Mouse (Mus musculus) c-Kit-positive CD71-negative TER-119-negative erythroid progenitor cells, embryonic 14.5 days (primary cell): Measurements from ENCODE around the gene Ssbp4.

Experiments used
- DNase-seq: peaks from one replicate; pipeline ENCODE4 v3.0.0-alpha.2; 2013; ENCODE audit warnings: low read depth

Gene Ssbp4

GRCm38 (mm10) chr8:70606780-70607602, 1.7 kb downstream of the Ssbp4 start:
- no peak for DNase-seq

GRCm38 (mm10) chr8:70605871-70606779, 2.5 kb downstream of the Ssbp4 start:
- DNase-seq = no peak

GRCm38 (mm10) chr8:70604558-70604957, 4.1 kb downstream of the Ssbp4 start:
- DNase-seq = no peak

- no peak for DNase-seq
Observed at GRCm38 (mm10) chr8:70602139-70602811, 6.4 kb downstream of the Ssbp4 start.

GRCm38 (mm10) chr8:70601271-70601649, 7.4 kb downstream of the Ssbp4 start:
- no peak for DNase-seq

GRCm38 (mm10) chr8:70600473-70601270, 8.0 kb downstream of the Ssbp4 start:
- DNase-seq = no peak

GRCm38 (mm10) chr8:70599507-70600290, 9.0 kb downstream of the Ssbp4 start:
- DNase-seq = no peak

GRCm38 (mm10) chr8:70598722-70599121, 9.9 kb downstream of the Ssbp4 start:
- DNase-seq = no peak

- DNase-seq = no peak
Observed at GRCm38 (mm10) chr8:70598283-70598682, 10.4 kb downstream of the Ssbp4 start.

GRCm38 (mm10) chr8:70597417-70598272, 11.0 kb downstream of the Ssbp4 start:
- DNase-seq = no peak

- DNase-seq = no peak
Observed at GRCm38 (mm10) chr8:70596775-70597416, 11.8 kb downstream of the Ssbp4 start.

- DNase-seq = no peak
Observed at GRCm38 (mm10) chr8:70596216-70596615, 12.5 kb downstream of the Ssbp4 start.

GRCm38 (mm10) chr8:70595811-70596210, 12.9 kb downstream of the Ssbp4 start:
- no peak for DNase-seq

GRCm38 (mm10) chr8:70594621-70595564, 13.8 kb downstream of the Ssbp4 start:
- no peak for DNase-seq

- peak; percentile 95 for DNase-seq
Observed at GRCm38 (mm10) chr8:70593961-70594609, 14.6 kb downstream of the Ssbp4 start, which contains the start of gene Isyna1. Gene Isyna1, plus strand, starts transcription at chr8:70594373.

GRCm38 (mm10) chr8:70593173-70593572, 15.5 kb downstream of the Ssbp4 start:
- no peak for DNase-seq

GRCm38 (mm10) chr8:70591569-70591968, 17.1 kb downstream of the Ssbp4 start:
- no peak for DNase-seq
